Mouse (Mus musculus): ENCODE data around the gene Clec4e. TPM values are rescaled to one million over a fixed set of nuclear protein-coding genes. Genes with fewer than 3 reads are reported as not detected.
"Not testable (repeated sequence)": the region's sequence is repeated elsewhere in the genome, so short reads cannot be mapped to it uniquely, and the experiment has no call there.

Gene Clec4e
- not detected in 2 replicates for polyA plus RNA-seq (2015; fragmentation: Nextera tagmentation; extraction: Ambion mirVana)

- Histone ChIP-seq H3K27me3 (replicated peaks; ENCODE audit: control insufficient read depth, insufficient read depth, low read length) (no peaks in the 10 kb centered on the region), H3K27ac (ENCODE audit: low read length) (no peak within 1 kb of the TSS), H3K4me3 (replicated peaks; ENCODE audit: low read length) (no peak within 1 kb of the TSS), H3K36me3 (ENCODE audit: control insufficient read depth, insufficient read depth) (no peaks in the 10 kb centered on the region), H3K9me3 (ENCODE audit: control insufficient read depth, low read length) (no peaks in the 10 kb centered on the region), H3K4me1 (replicated peaks; ENCODE audit: control insufficient read depth, insufficient read depth, low read length) (no peaks in the 10 kb centered on the region), H3K4me2 (ENCODE audit: low read length) (no peak within 1 kb of the TSS), H3K9ac (replicated peaks; ENCODE audit: low read depth, low read length) (no peak within 1 kb of the TSS)
- ATAC-seq: no peak
- 86% methylated on average over 4 of the region's 4 CpGs for WGBS
Measured at GRCm38 (mm10) chr6:123289753-123290152, at the start of gene Clec4e. Gene Clec4e, minus strand, starts transcription at chr6:123289870.

DNA sequence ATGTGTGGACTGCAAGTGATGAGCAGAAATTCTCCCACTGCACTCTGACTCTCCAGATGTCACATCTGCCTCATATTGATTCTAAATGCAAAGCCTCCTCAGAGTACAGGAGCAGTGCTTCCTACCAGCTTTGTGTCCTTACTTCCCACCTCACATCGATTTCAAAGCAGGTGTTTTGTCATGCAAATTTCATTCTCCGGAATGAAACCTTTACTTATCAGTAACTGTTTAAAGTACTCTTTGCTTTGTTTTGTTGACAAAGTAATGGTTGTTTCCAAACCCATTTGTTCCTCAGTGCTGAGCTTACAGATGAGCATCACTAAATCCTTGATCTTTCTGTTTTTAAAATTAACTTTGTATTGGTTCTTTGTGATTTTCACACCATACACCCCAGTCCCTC, 42.8 kb upstream of the Clec4e start:
- Histone ChIP-seq H3K27me3 (replicated peaks; ENCODE audit: control insufficient read depth, insufficient read depth, low read length) (no peaks in the 10 kb centered on the region), H3K36me3 (ENCODE audit: control insufficient read depth, insufficient read depth) (no peaks in the 10 kb centered on the region), H3K9me3 (ENCODE audit: control insufficient read depth, low read length) (no peaks in the 10 kb centered on the region), H3K4me1 (replicated peaks; ENCODE audit: control insufficient read depth, insufficient read depth, low read length) (no peaks in the 10 kb centered on the region), H3K27ac (ENCODE audit: low read length) (no peak overlapping the region), H3K4me2 (ENCODE audit: low read length) (no peak overlapping the region), H3K4me3 (replicated peaks; ENCODE audit: low read length) (no peak overlapping the region), H3K9ac (replicated peaks; ENCODE audit: low read depth, low read length) (no peak overlapping the region)
- WGBS: 36% methylated on average over 2 of the region's 2 CpGs
- ATAC-seq: no peak

DNA sequence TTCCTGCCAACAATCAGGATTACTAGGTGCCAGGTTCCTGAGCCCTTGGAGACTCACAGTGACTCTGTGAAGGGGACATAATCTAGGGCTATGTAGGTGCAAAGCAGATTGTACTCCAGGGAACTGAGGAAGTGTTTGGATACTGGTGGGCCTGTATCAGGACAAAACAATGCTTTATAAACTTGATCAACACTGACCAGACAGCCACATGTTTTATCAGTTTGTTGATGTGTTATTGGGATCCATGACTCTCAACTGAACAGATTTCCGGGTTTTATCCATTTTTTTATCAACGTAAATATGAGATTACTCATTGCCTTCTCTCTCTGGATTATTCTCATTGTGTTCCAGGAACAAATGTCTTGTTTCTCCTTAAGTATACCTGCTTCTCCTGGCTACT, 18.4 kb upstream of the Clec4e start, which contains the start of gene Vmn2r19:
TSS of gene Vmn2r19 (plus strand) at position 301 of the 400 bp plus-strand sequence.
- Histone ChIP-seq H3K9ac (replicated peaks; ENCODE audit: low read depth, low read length) (no peak within 1 kb of the TSS), H3K4me3 (replicated peaks; ENCODE audit: low read length) (no peak within 1 kb of the TSS), H3K27ac (ENCODE audit: low read length) (no peak within 1 kb of the TSS), H3K4me2 (ENCODE audit: low read length) (no peak within 1 kb of the TSS), H3K4me1 (replicated peaks; ENCODE audit: control insufficient read depth, insufficient read depth, low read length) (no peaks in the 10 kb centered on the region), H3K36me3 (ENCODE audit: control insufficient read depth, insufficient read depth) (no peaks in the 10 kb centered on the region), H3K27me3 (replicated peaks; ENCODE audit: control insufficient read depth, insufficient read depth, low read length) (no peaks in the 10 kb centered on the region), H3K9me3 (ENCODE audit: control insufficient read depth, low read length) (no peaks in the 10 kb centered on the region)
- ATAC-seq: no peak
- WGBS: 88% methylated on average over 2 of the region's 2 CpGs

GRCm38 (mm10) chr6:123306315-123306714, 16.6 kb upstream of the Clec4e start:
- H3K27me3 ChIP-seq (replicated peaks; ENCODE audit: control insufficient read depth, insufficient read depth, low read length); H3K27ac ChIP-seq (ENCODE audit: low read length); H3K9ac ChIP-seq (replicated peaks; ENCODE audit: low read depth, low read length); H3K36me3 ChIP-seq (ENCODE audit: control insufficient read depth, insufficient read depth); H3K4me1 ChIP-seq (replicated peaks; ENCODE audit: control insufficient read depth, insufficient read depth, low read length); H3K4me2 ChIP-seq (ENCODE audit: low read length); H3K9me3 ChIP-seq (ENCODE audit: control insufficient read depth, low read length); ATAC-seq; H3K4me3 ChIP-seq (replicated peaks; ENCODE audit: low read length): not testable (repeated sequence)
- WGBS: 88% methylated on average over 7 of the region's 7 CpGs

- Histone ChIP-seq H3K36me3 (ENCODE audit: control insufficient read depth, insufficient read depth) (no peaks in the 10 kb centered on the region), H3K27me3 (replicated peaks; ENCODE audit: control insufficient read depth, insufficient read depth, low read length) (no peaks in the 10 kb centered on the region), H3K4me2 (ENCODE audit: low read length) (no peak overlapping the region), H3K4me1 (replicated peaks; ENCODE audit: control insufficient read depth, insufficient read depth, low read length) (no peaks in the 10 kb centered on the region), H3K27ac (ENCODE audit: low read length) (no peak overlapping the region), H3K9me3 (ENCODE audit: control insufficient read depth, low read length) (peaks cover 2% of the 10 kb centered on the region; the same call in 1 of the 2 replicates), H3K4me3 (replicated peaks; ENCODE audit: low read length) (no peak overlapping the region), H3K9ac (replicated peaks; ENCODE audit: low read depth, low read length) (no peak overlapping the region)
- no peak for ATAC-seq
- 70% methylated on average over 1 of the region's 1 CpGs for WGBS
Measured at GRCm38 (mm10) chr6:123296687-123297086, 7.0 kb upstream of the Clec4e start.

DNA sequence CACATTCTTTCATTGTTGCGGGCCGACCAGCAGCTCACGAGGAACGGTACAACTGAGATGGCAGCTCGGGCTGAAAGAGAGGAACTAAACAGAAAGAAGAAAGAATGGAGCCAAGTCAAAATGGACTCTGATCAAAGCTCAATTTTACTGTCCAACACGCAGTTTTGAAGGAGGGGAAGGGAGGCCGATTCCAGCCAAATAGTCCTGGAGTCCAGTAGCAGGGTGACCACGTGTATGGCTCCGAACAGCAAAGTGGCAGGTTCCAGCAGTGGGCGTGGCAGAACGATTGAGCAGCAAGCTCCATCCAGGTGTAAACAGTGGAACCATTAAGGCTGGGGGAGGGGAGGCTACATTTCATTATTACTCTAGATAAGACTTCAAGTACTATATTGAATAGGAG, 3.8 kb upstream of the Clec4e start:
- H3K9ac ChIP-seq (replicated peaks; ENCODE audit: low read depth, low read length); H3K36me3 ChIP-seq (ENCODE audit: control insufficient read depth, insufficient read depth); ATAC-seq; H3K4me2 ChIP-seq (ENCODE audit: low read length); H3K27me3 ChIP-seq (replicated peaks; ENCODE audit: control insufficient read depth, insufficient read depth, low read length); H3K27ac ChIP-seq (ENCODE audit: low read length); H3K9me3 ChIP-seq (ENCODE audit: control insufficient read depth, low read length); H3K4me3 ChIP-seq (replicated peaks; ENCODE audit: low read length); H3K4me1 ChIP-seq (replicated peaks; ENCODE audit: control insufficient read depth, insufficient read depth, low read length): not testable (repeated sequence)
- whole genome bisulfite sequencing: 89% methylated on average over 11 of the region's 11 CpGs

DNA sequence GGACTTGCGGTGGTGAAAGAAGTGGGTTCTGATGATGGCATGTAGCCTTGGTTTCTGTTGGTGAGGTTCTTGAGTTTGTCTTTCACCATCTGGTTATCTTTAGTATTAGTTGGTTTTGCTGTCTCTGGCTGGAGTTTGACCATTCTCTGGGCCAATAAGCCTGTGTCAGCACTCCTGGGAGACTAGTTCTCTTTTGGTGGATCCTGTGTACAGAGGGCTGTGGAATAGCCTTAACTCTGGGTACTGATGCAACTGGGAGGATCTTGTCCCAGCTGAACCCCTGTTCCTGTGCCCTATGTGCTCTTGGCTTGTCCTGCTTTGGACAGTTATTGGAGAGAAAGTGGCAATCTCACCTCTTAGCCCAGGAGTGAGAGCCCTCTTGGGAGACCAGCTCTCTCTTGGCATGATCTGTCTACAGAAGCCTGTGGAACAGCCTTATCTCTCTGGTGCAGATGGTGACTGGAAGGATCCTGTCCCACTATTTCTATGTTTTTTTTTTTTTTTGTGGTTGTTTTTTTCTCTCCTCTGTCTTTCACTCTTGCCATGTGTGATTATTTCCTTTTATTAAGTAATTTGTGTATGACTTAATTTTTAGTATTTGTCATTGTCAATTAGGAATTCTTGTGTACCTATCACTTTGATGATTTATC, 3.2 kb upstream of the Clec4e start:
- WGBS: 92% methylated on average over 1 of the region's 1 CpGs
- Histone ChIP-seq H3K27ac (ENCODE audit: low read length) (no peak overlapping the region), H3K4me3 (replicated peaks; ENCODE audit: low read length) (no peak overlapping the region), H3K27me3 (replicated peaks; ENCODE audit: control insufficient read depth, insufficient read depth, low read length) (no peaks in the 10 kb centered on the region), H3K9me3 (ENCODE audit: control insufficient read depth, low read length) (no peaks in the 10 kb centered on the region), H3K4me2 (ENCODE audit: low read length) (no peak overlapping the region), H3K9ac (replicated peaks; ENCODE audit: low read depth, low read length) (no peak overlapping the region), H3K4me1 (replicated peaks; ENCODE audit: control insufficient read depth, insufficient read depth, low read length) (no peaks in the 10 kb centered on the region), H3K36me3 (ENCODE audit: control insufficient read depth, insufficient read depth) (no peaks in the 10 kb centered on the region)
- ATAC-seq: no peak

DNA sequence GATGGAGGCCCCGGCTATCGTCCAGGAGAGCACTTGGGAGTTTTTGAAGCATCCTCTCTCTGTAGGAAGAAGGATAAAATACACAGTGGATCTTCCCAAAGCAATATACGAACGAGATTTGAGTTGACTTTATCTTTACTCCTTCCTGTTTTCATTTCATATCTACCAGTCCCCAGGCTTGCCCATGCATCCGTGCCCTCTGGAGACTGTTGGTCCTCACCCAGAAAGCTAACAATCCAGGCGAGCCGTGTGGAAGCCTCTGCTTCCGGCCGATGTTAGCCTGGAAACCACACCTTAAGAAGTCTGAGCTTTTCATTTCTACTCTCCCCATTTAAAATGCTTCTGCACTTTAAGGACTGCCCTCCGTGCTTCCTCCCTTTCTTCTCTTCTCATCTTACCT, 739 bp downstream of the Clec4e start:
- no peaks in the 10 kb centered on the region for H3K9me3 ChIP-seq (ENCODE audit: control insufficient read depth, low read length)
- WGBS: 85% methylated on average over 10 of the region's 10 CpGs
- H3K27ac ChIP-seq (ENCODE audit: low read length): no peak overlapping the region
- no peaks in the 10 kb centered on the region for H3K27me3 ChIP-seq (replicated peaks; ENCODE audit: control insufficient read depth, insufficient read depth, low read length)
- no peaks in the 10 kb centered on the region for H3K36me3 ChIP-seq (ENCODE audit: control insufficient read depth, insufficient read depth)
- H3K9ac ChIP-seq (replicated peaks; ENCODE audit: low read depth, low read length): no peak overlapping the region
- H3K4me3 ChIP-seq (replicated peaks; ENCODE audit: low read length): no peak overlapping the region
- no peaks in the 10 kb centered on the region for H3K4me1 ChIP-seq (replicated peaks; ENCODE audit: control insufficient read depth, insufficient read depth, low read length)
- ATAC-seq: no peak
- no peak overlapping the region for H3K4me2 ChIP-seq (ENCODE audit: low read length)

DNA sequence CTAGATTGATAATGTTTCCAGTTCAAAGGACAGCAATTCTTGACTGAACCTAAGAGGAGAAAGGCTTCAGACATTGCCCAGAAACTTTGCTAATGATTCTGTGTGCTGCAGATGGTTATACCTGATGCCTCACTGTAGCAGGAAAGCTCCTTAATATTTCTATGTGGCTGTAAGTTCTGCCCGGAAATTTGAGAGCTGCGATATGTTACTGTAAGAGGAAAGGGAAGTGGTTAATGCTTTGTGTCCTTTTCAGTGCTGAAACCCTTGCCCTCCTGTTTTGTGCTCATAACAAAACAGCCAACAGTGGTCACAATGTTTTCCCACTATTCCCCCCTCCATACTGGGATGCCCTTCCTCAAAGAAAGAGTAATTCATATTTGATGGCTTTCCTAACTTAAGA, 3.4 kb downstream of the Clec4e start:
- H3K4me3 ChIP-seq (replicated peaks; ENCODE audit: low read length): no peak overlapping the region
- WGBS: 89% methylated on average over 2 of the region's 2 CpGs

DNA sequence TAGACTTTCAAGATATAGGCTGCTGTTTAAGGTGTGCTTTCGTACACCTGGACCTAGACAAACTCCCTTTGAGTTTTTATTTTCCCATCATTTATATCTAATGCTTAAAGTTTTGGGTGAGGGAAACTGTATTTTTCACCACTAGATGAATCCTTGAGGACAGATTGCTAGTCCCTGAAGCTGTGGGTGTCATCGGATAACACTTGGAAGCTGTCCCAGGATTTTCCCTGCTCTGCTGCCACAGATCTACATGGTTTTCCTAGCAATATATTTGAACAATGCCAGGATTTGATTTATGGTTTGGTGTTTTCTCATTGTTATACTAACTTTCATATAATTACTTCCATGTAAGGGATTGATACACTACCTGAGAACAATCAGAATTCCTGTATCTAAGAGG, 10.2 kb downstream of the Clec4e start:
- Histone ChIP-seq H3K4me1 (replicated peaks; ENCODE audit: control insufficient read depth, insufficient read depth, low read length) (no peaks in the 10 kb centered on the region), H3K9me3 (ENCODE audit: control insufficient read depth, low read length) (no peaks in the 10 kb centered on the region), H3K4me2 (ENCODE audit: low read length) (no peak overlapping the region), H3K9ac (replicated peaks; ENCODE audit: low read depth, low read length) (no peak overlapping the region), H3K36me3 (ENCODE audit: control insufficient read depth, insufficient read depth) (no peaks in the 10 kb centered on the region), H3K4me3 (replicated peaks; ENCODE audit: low read length) (no peak overlapping the region), H3K27ac (ENCODE audit: low read length) (no peak overlapping the region), H3K27me3 (replicated peaks; ENCODE audit: control insufficient read depth, insufficient read depth, low read length) (no peaks in the 10 kb centered on the region)
- WGBS: 80% methylated on average over 2 of the region's 2 CpGs
- ATAC-seq: no peak

More for the DNA sequence above, 3.4 kb downstream of the Clec4e start:
- Histone ChIP-seq H3K9ac (replicated peaks; ENCODE audit: low read depth, low read length) (no peak overlapping the region), H3K9me3 (ENCODE audit: control insufficient read depth, low read length) (no peaks in the 10 kb centered on the region), H3K27me3 (replicated peaks; ENCODE audit: control insufficient read depth, insufficient read depth, low read length) (no peaks in the 10 kb centered on the region), H3K27ac (ENCODE audit: low read length) (no peak overlapping the region), H3K4me1 (replicated peaks; ENCODE audit: control insufficient read depth, insufficient read depth, low read length) (no peaks in the 10 kb centered on the region), H3K4me2 (ENCODE audit: low read length) (no peak overlapping the region), H3K36me3 (ENCODE audit: control insufficient read depth, insufficient read depth) (no peaks in the 10 kb centered on the region)
- ATAC-seq: no peak
